Mouse (Mus musculus): Measurements from ENCODE around the gene Cinp. TPM values are rescaled to one million over a fixed set of nuclear protein-coding genes. Genes with fewer than 3 reads are reported as not detected.

Gene Cinp
- 15.9 and 29.8 TPM in 2 replicates for total RNA-seq (2015; ENCODE audit: low replicate concordance)
- 21.9 and 22.5 TPM in 2 replicates for total RNA-seq (2017; ENCODE audit: low replicate concordance)

DNA sequence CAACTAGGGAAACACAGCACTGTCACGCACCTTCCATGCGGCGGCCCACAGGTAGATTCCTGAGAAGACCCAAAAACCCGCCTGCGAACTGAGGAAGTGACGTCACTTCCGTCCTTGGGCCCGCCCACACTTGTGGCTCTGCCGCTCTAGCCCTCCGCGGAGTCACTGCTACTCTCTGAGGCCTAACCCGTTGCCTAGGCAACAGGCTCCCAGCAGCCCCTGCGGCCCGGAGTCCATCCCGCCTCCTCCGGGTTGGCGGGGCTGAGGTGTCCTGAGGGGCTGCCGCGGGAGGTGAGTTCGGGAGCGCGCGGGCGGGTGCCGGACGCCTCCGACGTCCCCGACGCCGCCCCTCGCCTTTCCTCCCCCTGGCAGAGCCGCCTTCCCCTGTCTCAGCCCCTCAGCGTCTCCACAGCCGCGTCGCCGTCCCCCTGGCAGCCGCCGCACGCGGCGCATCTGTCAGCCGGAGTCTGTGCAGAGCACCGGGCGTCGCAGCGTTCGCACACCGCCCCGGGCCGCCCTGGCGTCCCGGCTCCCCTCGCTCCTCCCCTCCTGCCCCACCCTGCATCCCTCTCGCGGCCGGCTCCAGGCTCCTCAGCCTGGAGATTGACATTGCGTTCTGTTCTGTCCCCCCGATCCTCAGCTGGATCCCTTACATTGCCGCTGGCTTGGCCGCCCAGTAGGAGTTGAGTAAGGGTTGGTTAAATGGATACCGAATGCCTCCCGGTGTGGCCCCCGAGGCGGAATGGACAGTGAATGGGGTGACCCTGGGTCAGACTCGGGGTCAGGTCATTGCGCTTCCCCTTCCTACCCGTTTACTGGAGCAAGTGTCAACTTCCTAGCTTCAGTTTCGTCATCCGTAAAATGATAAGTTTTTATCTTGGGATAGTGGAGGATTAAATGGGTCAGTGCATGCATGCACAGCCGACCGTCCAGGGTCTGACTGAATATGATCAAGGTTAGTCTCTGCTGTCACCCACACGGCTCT is at the start of gene Cinp, which contains the start of gene Tecpr2:
Gene Cinp, minus strand, starts transcription at position 110 of the 985 bp plus-strand sequence.
Gene Tecpr2, plus strand, starts transcription at position 229 of the 985 bp plus-strand sequence.
- peak; percentile 90 for ATAC-seq (replicated peaks; ENCODE audit: low FRiP score, poor library complexity, severe bottlenecking)

DNA sequence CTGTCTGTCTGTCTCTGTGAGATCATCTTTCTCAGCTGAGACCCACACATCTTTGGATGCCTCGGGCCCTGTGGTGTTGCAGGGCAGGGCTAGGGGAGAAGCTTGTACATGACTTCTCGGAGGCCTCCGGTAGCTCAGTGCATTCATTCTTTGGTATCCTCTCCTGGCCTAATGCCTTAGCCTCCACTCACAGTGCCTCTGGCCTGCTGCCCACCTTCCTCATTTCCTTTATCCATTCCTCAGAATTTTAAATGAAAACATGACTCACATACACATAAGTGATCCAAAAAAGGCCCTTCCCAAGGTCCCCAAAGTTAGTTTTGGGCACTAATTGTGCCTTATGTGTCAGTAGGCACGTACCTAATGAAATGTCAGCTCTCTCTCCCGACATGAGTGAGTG is 48.6 kb upstream of the Cinp start:
- no peak for ATAC-seq (replicated peaks; ENCODE audit: low FRiP score, poor library complexity, severe bottlenecking)

DNA sequence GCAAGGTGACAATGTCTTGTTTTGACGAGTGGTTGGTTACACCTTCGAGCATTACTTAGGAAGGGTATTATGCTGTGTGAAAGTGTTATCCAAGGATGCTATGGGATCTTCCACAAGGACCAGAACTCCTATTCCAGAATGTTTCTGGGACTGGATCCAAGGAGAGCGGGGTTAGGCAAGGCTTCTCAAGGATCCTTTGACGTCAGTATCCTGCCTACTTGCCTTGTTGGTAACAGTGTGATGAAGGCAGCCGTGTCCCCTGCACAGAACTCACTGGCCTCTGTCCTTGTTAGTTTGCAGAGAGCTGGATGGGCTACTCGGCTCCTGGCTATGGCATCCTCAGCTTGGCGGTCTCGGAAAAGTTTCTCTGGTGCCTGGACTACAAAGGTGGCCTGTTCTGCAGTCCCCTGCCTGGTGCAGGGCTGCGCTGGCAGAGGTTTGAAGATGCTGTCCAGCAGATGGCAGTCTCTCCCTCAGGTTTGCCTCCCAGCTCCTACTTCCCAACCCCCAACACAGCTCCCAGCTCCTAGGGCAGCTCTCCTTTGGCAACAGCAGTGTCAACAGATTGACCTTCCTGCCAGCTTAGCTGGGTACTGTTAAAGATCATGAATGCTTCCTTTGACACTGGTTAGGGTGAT is 47.2 kb upstream of the Cinp start:
- peak; percentile 94 for ATAC-seq (replicated peaks; ENCODE audit: low FRiP score, poor library complexity, severe bottlenecking)

DNA sequence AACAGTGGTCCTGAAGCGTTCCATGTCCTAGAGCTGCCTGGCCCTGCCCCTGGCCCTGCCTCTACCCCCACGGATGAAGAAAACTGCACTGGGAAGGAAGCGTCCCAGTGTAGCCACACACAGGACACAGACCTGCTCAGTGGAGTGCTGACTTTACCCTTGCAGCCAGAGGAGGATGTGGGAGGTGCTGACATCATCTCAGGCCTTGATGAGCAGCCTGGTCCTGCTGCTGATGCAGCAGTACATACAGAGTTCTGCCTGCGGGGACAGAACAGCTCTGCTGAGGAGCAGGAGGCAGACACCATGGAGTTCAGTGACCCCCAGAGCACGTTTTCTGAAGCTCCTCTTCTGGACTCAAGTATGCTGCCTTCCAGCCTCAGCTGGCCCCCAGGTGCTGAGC is 43.9 kb upstream of the Cinp start:
- ATAC-seq (replicated peaks; ENCODE audit: low FRiP score, poor library complexity, severe bottlenecking), result no peak

DNA sequence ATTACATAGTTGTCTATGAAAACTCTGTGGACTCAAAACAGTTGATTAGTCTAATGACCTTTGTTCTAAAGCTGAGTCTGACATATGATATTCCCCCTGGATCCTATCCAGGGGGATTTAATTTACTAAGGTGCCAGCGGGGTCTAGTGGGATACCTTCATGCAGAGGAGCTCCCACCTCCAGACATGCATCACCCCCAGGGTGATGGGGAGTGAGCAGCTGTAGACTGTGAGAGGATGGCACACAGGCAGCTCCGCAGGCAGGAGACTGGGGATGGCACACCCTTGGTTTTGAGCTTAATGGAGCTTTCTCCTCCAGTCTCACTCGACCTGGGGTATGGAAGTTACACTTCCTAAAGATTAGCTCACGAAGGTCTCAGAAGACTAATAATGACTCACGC is 32.6 kb upstream of the Cinp start:
- ATAC-seq (replicated peaks; ENCODE audit: low FRiP score, poor library complexity, severe bottlenecking), result no peak

DNA sequence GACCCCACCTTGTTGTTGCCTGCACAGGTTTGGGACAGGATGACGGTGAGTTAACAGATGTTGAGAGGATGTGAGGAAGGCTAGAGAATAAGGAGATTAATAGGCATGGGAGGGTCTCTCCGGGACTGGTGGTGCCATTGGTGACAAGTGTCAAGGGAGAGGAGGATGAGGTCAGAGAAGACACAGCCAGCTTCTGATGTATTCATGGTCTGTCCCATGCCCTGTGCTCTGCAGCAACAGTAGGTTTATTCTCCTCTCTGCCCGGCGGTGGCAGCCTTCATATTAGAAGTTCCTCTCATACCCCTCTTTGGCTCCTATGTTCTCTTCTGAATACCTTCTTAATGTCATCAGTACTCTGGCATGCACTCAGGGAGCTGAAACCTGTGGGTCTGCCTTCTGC is 31.3 kb upstream of the Cinp start:
- ATAC-seq (replicated peaks; ENCODE audit: low FRiP score, poor library complexity, severe bottlenecking), result 0 out of 2 replicates have a peak, but pooled peaks have one; percentile 17

DNA sequence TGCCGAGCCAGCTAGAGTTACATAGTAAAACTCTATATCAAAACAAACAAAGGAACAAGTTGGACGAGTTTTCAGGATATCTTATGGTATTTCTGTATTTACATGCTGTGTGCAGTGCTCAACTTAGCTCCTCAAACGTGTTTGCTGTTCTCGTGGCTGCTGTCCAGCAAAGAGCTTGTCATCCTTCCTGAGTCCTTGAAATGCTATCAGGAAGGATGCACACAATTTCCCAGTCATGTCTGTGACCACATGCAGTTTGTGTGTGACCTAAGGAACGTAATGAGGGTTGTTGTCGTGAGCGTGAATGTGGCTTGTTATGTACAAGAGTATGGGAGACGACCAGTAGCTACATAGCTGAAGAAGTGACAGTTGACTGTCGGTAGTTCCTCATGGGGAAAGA is 26.8 kb upstream of the Cinp start:
- ATAC-seq (replicated peaks; ENCODE audit: low FRiP score, poor library complexity, severe bottlenecking), result no peak

DNA sequence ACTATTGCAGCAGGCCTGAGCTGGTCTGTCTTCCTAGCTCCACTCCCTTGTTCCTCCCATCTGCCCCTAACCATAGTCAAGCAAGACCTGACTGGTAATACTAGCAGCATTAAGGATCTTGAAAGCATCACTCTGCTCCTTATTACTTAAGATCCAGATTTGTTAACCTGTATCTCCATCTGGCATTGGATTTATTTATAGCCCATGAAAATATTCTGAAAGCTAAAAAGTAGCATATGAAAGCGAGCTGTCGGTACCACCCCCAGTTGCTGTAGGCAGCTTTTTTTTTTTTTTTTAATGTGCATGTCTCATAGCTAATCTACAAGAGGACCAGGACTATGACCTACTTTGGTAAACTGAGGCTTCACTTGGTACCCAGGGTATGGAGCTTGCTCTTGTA is 21.0 kb upstream of the Cinp start:
- no peak for ATAC-seq (replicated peaks; ENCODE audit: low FRiP score, poor library complexity, severe bottlenecking)

DNA sequence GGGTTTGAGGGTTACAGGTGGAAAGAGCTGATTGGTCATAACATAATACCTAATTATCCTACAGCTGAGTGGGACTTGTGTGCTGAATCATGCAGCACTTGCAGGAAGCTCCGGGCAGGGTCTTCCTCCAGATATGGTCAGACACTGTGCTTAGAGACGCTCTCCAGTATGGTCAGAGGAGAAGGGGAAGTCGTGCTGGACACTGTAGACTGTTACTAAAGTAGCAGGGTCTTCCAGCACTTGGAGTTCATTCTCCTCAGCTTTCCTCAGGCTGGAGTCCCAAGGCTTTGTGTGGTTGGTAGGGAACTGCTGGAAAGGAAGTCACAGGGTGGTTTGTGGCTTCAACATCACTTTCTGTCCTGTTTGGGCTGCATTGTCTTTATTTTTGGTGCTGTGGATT is 18.9 kb upstream of the Cinp start:
- no peak for ATAC-seq (replicated peaks; ENCODE audit: low FRiP score, poor library complexity, severe bottlenecking)

DNA sequence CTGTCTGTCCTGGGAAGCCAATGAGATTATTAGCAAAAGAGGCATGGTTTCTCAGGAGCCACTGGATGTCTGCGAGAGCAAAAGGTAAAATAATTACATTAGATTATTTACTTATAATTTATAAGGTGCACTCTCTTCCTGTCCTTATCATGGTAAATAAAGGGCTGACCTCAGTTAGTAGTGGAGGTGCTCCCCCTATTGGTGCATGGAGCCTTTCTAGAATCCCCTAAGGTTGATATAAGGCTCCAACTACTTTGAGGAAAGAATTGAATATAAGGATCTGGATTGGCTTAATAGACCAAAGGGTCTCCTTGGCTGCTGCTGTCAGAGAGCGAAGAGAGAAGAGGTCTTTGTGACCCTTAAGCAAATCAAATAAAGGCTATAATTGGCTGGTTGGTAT is 14.6 kb upstream of the Cinp start:
- no peak for ATAC-seq (replicated peaks; ENCODE audit: low FRiP score, poor library complexity, severe bottlenecking)

DNA sequence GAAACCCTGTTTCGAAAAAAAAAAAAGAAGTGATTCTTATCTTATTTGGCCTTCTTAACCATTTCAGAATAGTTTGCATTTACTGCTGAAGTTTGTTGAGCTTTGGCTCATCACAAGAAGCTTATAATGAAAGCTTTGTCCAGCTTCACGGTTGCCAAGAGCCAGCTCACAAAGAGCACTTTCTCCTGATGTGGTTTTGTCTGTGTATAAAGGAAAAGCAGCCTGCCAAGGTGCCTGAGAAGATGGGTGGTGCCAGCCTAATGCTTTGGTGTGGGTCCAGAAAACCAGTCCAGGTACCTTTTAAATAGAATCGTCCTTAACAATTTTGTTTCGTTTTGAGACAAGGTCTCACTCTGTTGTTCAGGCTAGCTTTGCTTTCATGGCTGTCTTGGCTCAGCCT is 13.2 kb upstream of the Cinp start:
- no peak for ATAC-seq (replicated peaks; ENCODE audit: low FRiP score, poor library complexity, severe bottlenecking)

DNA sequence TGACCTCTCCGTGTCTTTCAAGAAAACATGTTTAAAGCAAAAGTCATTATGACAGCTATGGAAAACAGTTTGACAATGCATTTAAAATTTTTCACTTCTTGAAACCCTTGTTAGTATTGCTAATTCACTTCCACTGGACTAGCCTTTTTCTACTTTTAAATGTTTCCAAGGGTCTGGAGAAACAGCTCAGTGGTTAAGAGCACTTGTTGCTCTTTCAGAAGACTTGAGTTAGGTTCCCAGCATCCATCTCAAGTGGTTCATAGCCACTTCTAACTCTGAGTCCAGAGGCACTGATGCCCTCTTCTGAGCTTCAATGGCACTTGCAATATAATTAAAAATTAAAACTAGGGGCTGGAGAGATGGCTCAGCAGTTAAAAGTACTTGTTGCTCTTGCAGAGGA is 2.9 kb upstream of the Cinp start:
- no peak for ATAC-seq (replicated peaks; ENCODE audit: low FRiP score, poor library complexity, severe bottlenecking)

DNA sequence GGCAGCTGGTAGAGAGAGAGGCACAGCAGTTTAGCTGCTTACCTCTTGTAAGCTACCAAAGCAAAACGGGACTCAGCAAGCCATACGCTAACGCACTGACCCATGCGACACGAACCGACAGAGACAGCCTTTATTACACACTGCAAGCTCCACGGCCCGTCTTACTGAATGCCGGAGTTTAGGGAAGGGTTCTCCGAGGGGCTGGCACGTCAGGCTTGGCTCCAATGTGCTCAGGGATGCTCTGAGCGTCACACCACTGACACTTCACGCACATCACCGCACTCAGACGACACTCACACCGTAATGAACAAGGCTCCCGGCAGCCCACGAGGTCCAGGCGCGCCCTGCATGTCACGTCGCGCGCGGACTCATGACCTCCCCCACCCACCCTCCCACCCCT is 339 bp downstream of the Cinp start:
- ATAC-seq (replicated peaks; ENCODE audit: low FRiP score, poor library complexity, severe bottlenecking), result peak; percentile 21

DNA sequence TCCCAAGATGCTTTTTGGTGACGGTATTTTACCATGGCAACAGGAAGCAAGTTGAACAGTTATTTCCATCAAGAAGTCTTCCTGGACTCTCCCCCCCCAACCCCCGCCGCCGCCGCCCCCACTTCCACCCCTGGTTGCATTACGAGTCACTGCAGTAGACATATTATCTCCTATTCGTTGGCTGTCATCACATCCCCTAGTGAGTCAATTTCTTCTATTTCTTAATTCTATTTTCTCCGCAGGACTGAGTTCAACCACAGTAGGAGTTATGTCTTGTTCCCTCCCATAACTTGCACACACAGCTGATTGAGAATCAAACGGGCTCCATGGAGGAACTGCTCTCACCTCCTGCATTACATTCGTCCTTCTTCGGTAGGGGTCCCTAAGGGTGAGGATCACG is 839 bp downstream of the Cinp start:
- ATAC-seq (replicated peaks; ENCODE audit: low FRiP score, poor library complexity, severe bottlenecking), result no peak

DNA sequence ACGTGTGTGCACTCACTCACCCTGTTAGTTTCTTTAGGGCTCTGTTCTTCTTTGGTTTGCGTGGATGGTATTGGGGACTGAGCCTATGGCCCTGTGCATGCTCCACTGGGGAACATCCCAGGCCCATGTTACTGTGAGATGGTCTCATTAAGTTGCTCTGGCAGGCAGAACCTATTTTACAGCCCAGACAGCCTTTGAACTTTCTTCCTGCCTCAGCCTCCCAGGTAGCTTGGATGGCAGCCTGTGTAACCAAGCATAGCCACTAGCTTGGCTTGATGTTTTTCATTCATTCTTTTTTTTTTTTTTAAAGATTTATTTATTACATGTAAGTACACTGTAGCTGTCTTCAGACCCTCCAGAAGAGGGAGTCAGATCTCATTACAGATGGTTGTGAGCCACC is 3.7 kb downstream of the Cinp start:
- ATAC-seq (replicated peaks; ENCODE audit: low FRiP score, poor library complexity, severe bottlenecking), result no peak

DNA sequence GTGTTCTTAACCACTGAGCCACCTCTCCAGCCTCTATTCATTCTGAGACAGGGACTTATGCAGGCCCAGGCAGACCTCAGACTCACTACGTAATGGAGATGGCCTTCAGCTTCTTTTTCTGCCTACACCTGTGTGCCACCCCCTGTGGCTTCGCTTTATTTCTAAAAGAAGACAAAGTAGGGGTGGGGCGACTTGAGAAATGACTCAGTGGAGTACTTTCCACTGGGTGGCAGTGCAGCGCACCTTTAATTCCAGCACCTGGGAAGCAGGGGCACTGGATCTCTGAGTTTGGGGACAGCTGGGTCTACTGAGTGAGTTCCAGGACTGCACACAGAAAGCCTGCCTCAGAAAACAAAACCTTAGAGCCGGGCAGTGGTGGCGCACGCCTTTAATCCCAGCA is 6.7 kb downstream of the Cinp start:
- ATAC-seq (replicated peaks; ENCODE audit: low FRiP score, poor library complexity, severe bottlenecking), result no peak

DNA sequence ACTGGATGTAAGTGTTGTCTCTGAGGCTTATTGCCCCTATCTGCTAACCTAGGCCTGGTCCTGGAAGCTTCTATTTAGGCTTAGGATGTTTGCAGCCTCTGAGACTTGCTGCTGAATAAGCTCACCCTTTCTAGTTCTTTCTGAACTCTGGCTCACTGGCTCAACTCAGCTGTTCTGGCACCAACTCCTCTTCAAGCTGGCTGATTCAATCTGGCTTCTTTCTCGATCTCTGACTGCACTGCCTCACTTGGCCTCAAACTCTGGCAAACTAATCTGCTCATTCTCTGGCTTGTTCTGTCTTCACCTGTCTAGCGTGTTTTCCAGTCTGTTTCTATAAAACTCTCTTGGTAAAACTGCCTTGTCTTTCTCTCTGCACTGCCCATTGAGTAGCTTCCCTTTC is 13.6 kb downstream of the Cinp start:
- no peak for ATAC-seq (replicated peaks; ENCODE audit: low FRiP score, poor library complexity, severe bottlenecking)

DNA sequence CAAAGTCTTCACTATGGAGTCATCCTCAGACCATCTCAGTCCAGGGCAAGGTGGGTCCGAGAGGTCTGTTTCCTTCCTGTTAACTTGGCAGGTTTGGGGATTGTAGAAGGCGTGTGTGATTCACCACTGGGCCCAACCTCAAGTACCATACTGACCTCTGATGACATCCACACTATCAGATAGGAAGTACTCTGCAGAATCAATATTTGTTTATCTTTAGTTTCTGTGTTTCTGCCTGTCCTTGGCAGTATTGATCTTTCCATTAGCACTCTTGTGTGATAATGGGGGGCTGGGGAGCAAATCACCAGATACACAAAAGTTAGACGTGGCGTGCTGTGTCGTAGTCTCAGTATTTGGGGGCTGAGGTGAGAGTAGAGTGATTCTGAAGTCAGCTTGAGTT is 17.7 kb downstream of the Cinp start:
- no peak for ATAC-seq (replicated peaks; ENCODE audit: low FRiP score, poor library complexity, severe bottlenecking)

DNA sequence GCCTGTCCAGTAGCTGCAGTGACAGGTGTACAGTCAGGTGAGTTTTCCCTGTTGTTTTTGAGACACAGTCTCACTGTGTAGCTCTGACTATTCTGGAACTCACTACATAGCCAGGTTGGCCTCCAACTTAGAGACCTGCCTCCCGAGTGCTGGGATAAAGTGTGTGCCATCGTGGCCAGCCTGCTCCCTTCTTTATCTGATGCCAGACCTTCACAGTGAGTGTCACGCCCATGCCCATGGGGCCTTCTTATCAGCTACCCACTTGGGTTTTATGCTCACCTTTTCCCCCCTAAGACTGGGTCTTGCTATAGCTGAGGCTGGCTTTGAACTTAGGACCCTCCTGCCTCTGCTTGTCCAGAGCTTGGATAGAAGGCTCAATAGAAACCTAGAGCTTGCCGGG is 18.8 kb downstream of the Cinp start:
- ATAC-seq (replicated peaks; ENCODE audit: low FRiP score, poor library complexity, severe bottlenecking), result peak; percentile 86

DNA sequence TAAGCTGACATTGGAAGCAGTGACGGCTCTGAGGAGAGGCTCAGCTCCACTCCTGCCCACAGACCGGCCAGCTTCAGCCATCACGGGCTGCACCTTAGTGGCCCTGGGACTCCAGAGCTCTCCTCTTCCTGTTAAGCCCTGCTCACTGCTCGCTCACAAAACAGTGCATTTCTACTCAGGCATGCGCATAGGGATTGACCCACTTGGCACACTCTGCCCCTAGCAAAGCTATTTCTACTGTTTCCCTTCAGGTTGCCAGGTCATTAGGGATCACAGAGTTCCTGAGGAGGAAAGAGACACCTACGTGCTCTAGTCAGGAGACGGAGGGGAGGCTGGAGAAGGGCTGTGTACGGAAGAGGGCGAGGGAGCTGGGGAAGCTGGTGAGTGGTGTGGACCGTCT is 23.0 kb downstream of the Cinp start:
- no peak for ATAC-seq (replicated peaks; ENCODE audit: low FRiP score, poor library complexity, severe bottlenecking)

DNA sequence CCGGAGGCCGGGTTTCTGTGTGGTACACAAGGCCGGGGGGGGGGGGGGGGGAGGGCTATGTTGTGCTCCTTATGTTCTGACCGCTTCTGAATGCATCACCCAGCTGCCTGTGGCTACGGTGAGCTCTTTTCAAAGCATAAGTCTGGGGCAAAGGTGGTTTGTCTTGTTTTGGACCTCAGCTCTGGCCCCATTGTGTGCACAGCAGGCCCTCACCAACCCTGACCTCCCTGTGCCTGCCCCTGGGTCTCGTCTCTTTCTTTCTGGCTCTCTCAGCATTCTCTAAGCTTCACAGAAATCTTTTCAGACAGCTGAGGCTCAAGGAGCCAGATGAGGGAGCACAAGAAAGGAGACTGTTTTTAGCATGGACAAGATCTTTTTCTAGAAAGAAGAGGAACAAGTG is 23.4 kb downstream of the Cinp start:
- ATAC-seq (replicated peaks; ENCODE audit: low FRiP score, poor library complexity, severe bottlenecking), result no peak
